12 mouse cellular contexts compared by ENCODE assay signal in genomic region chr10:53428695-53429447, GRCm38 (mm10). TPM values are rescaled to one million over a fixed set of nuclear protein-coding genes. Genes with fewer than 3 reads are reported as not detected.
DNase-seq lines count a peak whose midpoint lies in the region; ATAC-seq and TF ChIP-seq lines count a peak whose summit lies in the region.
"Had no signal": no experiment of that assay in that cellular context is flagged by ENCODE, and none has a peak within 500 bp of the region (broad histone marks: within the 10 kb centered on the region; RNA-seq: fewer than 3 reads in every experiment).

No protein-coding gene starts in this region.

- no peak overlapping the region for H3K4me3 ChIP-seq in hindbrain, embryonic 16.5 days (ENCODE audit: low read length)
- no peak overlapping the region for H3K4me3 ChIP-seq in hindbrain, embryonic 13.5 days
- H3K4me3 ChIP-seq in limb, embryonic 14.5 days (replicated peaks; ENCODE audit: low read length): no peak overlapping the region
- H3K4me3 ChIP-seq in liver, postnatal 0 days (ENCODE audit: low read depth, low read length): no peak overlapping the region

- peaks cover 4% of the 10 kb centered on the region; the same call in 1 of the 2 replicates for H3K4me1 ChIP-seq in hindbrain, embryonic 16.5 days (ENCODE audit: control insufficient read depth, insufficient read depth, low read depth, low read length)
- H3K4me1 ChIP-seq in hindbrain, embryonic 13.5 days (replicated peaks): peaks cover 11% of the 10 kb centered on the region
- peaks cover 28% of the 10 kb centered on the region for H3K4me1 ChIP-seq in limb, embryonic 14.5 days (ENCODE audit: control insufficient read depth, insufficient read depth, low read length)
- peaks cover 4% of the 10 kb centered on the region; the same call in 1 of the 2 replicates for H3K4me1 ChIP-seq in liver, postnatal 0 days (ENCODE audit: insufficient read depth)

- H3K36me3 ChIP-seq in hindbrain, embryonic 16.5 days (ENCODE audit: control insufficient read depth, insufficient read depth, low read length): no peaks in the 10 kb centered on the region
- no peaks in the 10 kb centered on the region for H3K36me3 ChIP-seq in hindbrain, embryonic 13.5 days
- H3K36me3 ChIP-seq in limb, embryonic 14.5 days (ENCODE audit: control insufficient read depth, insufficient read depth, low read length): no peaks in the 10 kb centered on the region
- H3K36me3 ChIP-seq in liver, postnatal 0 days (replicated peaks; ENCODE audit: insufficient read depth, low read length): no peaks in the 10 kb centered on the region

- TF ChIP-seq POLR2A in limb, embryonic 14.5 days (IDR thresholded peaks at IDR 0.05; ENCODE audit: borderline replicate concordance, extremely low read depth, insufficient read depth, insufficient read length): no peak

- peak; percentile 54 for DNase-seq in NIH3T3 (ENCODE audit: low read depth)
- DNase-seq in gastrocnemius, postnatal 14 days: peak; percentile 24
- peak; percentile 66 for DNase-seq in limb, embryonic 14.5 days (ENCODE audit: low spot score)
- no peak for DNase-seq in ovary, adult 18-20 months (ENCODE audit: low spot score)
- DNase-seq in liver, postnatal 0 days: no peak
- DNase-seq in retina, postnatal 1 day: no peak
- DNase-seq: adrenal gland, adult 8-10 months; kidney, adult 8-10 months; thymus, postnatal 4 days had no signal

- no peak for TF ChIP-seq EP300 in liver, postnatal 0 days (IDR thresholded peaks at IDR 0.05; ENCODE audit: low read depth)

- H3K9me3 ChIP-seq in hindbrain, embryonic 16.5 days (ENCODE audit: control insufficient read depth, low read length): no peaks in the 10 kb centered on the region
- H3K9me3 ChIP-seq in hindbrain, embryonic 13.5 days: no peaks in the 10 kb centered on the region
- H3K9me3 ChIP-seq in limb, embryonic 14.5 days (ENCODE audit: control insufficient read depth, low read length): no peaks in the 10 kb centered on the region
- H3K9me3 ChIP-seq in liver, postnatal 0 days (ENCODE audit: low read length): no peaks in the 10 kb centered on the region

- H3K27ac ChIP-seq in hindbrain, embryonic 16.5 days (ENCODE audit: low read depth, low read length): no peak overlapping the region
- no peak overlapping the region for H3K27ac ChIP-seq in hindbrain, embryonic 13.5 days
- H3K27ac ChIP-seq in limb, embryonic 14.5 days (replicated peaks; ENCODE audit: low read depth, low read length): peak overlapping the region; percentile 46
- no peak overlapping the region for H3K27ac ChIP-seq in liver, postnatal 0 days (ENCODE audit: low read depth)

- WGBS in hindbrain, embryonic 16.5 days: 63% methylated on average over 7 of the region's 7 CpGs
- WGBS in hindbrain, embryonic 13.5 days: 69% methylated on average over 7 of the region's 7 CpGs
- WGBS in limb, embryonic 14.5 days: 40% methylated on average over 7 of the region's 7 CpGs
- WGBS in liver, postnatal 0 days (ENCODE audit: insufficient replicate concordance): 55% methylated on average over 7 of the region's 7 CpGs

- H3K27me3 ChIP-seq in hindbrain, embryonic 16.5 days (replicated peaks; ENCODE audit: control insufficient read depth, insufficient read depth, low read length): no peaks in the 10 kb centered on the region
- no peaks in the 10 kb centered on the region for H3K27me3 ChIP-seq in hindbrain, embryonic 13.5 days
- no peaks in the 10 kb centered on the region for H3K27me3 ChIP-seq in limb, embryonic 14.5 days (ENCODE audit: control insufficient read depth, insufficient read depth, low read length)
- no peaks in the 10 kb centered on the region for H3K27me3 ChIP-seq in liver, postnatal 0 days (ENCODE audit: insufficient read depth, low read length)

- no peak overlapping the region for H3K9ac ChIP-seq in hindbrain, embryonic 16.5 days (ENCODE audit: low read depth, low read length)
- no peak overlapping the region for H3K9ac ChIP-seq in hindbrain, embryonic 13.5 days
- H3K9ac ChIP-seq in limb, embryonic 14.5 days (ENCODE audit: low read depth, low read length, severe bottlenecking): no peak overlapping the region
- no peak overlapping the region for H3K9ac ChIP-seq in liver, postnatal 0 days (replicated peaks)

- H3K4me2 ChIP-seq in hindbrain, embryonic 16.5 days (ENCODE audit: low read length): no peak overlapping the region
- no peak overlapping the region for H3K4me2 ChIP-seq in hindbrain, embryonic 13.5 days
- no peak overlapping the region for H3K4me2 ChIP-seq in limb, embryonic 14.5 days (replicated peaks; ENCODE audit: low read depth, low read length, severe bottlenecking)
- no peak overlapping the region for H3K4me2 ChIP-seq in liver, postnatal 0 days (ENCODE audit: low read depth, low read length)
- H3K4me2 ChIP-seq: liver, embryonic 11.5 days had no signal

- no peak for TF ChIP-seq CTCF in liver, postnatal 0 days (IDR thresholded peaks at IDR 0.05; ENCODE audit: low read depth)

- intact Hi-C loops in gastrocnemius, postnatal 14 days (cut with DNase I; ENCODE audit: low total_unique reads): no loop called here

- peak; percentile 74 for ATAC-seq in hindbrain, embryonic 16.5 days
- no peak; the same call in 1 of the 2 replicates for ATAC-seq in hindbrain, embryonic 13.5 days (ENCODE audit: low FRiP score)
- peak; percentile 77 for ATAC-seq in limb, embryonic 14.5 days (ENCODE audit: low FRiP score, low read depth)
- ATAC-seq in liver, postnatal 0 days: no peak

RNA-seq across cellular contexts. Expression of gene Cep85l, which starts 49.1 kb away (rescaled TPM):
- 3.9 and 4.4 TPM in 2 replicates for polyA plus RNA-seq in hindbrain, embryonic 16.5 days (2015; fragmentation: Nextera tagmentation; extraction: Ambion mirVana)
- polyA plus RNA-seq in hindbrain, embryonic 13.5 days (2015; fragmentation: Nextera tagmentation; extraction: Ambion mirVana): 5.7 TPM in 2 replicates
- 10 to 100 TPM; 28.0 to 68.5 TPM for total RNA-seq in gastrocnemius, postnatal 14 days (2021)
- polyA plus RNA-seq in limb, embryonic 14.5 days (2012; rRNA removed): 8.1 and 9.2 TPM in 2 replicates
- polyA plus RNA-seq in limb, embryonic 14.5 days (2014; fragmentation: Nextera tagmentation; extraction: Ambion mirVana): 9.8 and 9.9 TPM in 2 replicates
- 2.5 and 5.4 TPM in 2 replicates for polyA plus RNA-seq in liver, postnatal 0 days (2015; fragmentation: Nextera tagmentation; extraction: Ambion mirVana)

Comparison
In these comparisons a context has a peak if more than half of its experiments do, and no peak if none do; other contexts are left out.
1. ATAC-seq: peak in hindbrain, embryonic 16.5 days (single experiment) and limb, embryonic 14.5 days (single experiment); none in hindbrain, embryonic 13.5 days (single experiment) and liver, postnatal 0 days (single experiment).
2. DNase-seq: peak in NIH3T3 (single experiment), gastrocnemius, postnatal 14 days (single experiment) and limb, embryonic 14.5 days (single experiment); none in ovary, adult 18-20 months (single experiment), liver, postnatal 0 days (single experiment) and retina, postnatal 1 day (single experiment).